In the genomic region with DNA sequence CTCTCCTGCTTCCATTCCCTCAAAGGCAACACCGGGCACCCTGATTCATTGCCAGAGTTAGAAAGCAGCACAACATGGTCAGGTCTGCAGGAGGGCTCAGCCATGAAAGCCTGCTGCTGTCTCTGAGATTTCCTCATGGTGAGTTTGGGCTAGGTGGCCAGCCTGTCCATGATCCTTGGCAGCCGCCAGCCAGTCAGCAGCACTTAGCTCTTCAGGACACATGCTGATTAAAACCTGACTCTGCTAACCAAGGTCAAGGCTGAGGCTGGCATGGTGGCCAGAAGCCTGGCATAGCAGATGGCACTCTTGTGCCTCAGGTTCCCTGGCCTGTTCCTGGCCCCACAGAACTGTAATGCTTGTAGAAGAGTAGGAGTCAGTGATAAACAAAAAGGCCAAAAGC, we compare ENCODE assay signal across 28 mouse cellular contexts.
DNase-seq lines count a peak whose midpoint lies in the region; ATAC-seq and TF ChIP-seq lines count a peak whose summit lies in the region.
"Had no signal": no experiment of that assay in that cellular context is flagged by ENCODE, and none has a peak within 500 bp of the region (broad histone marks: within the 10 kb centered on the region; RNA-seq: fewer than 3 reads in every experiment).

No protein-coding gene starts in this region.

- no peak overlapping the region for H3K27ac ChIP-seq in hindbrain, postnatal 0 days
- H3K27ac ChIP-seq in hindbrain, embryonic 13.5 days = no peak overlapping the region
- H3K27ac ChIP-seq in limb, embryonic 10.5 days = no peak overlapping the region
- H3K27ac ChIP-seq: forebrain, embryonic 13.5 days; heart, embryonic 13.5 days; hindbrain, embryonic 15.5 days; intestine, embryonic 15.5 days; layer of hippocampus, adult 2 months; limb, embryonic 15.5 days; liver, embryonic 13.5 days; midbrain, embryonic 12.5 days; stomach, embryonic 15.5 days had no signal

- DNase-seq in hindbrain, postnatal 0 days (ENCODE audit: low spot score) = no peak
- DNase-seq in cerebellum, adult 11-12 months = peak; percentile 91
- peak; percentile 93 for DNase-seq in cerebellum, adult 9-11 months
- no peak for DNase-seq in gastrocnemius, postnatal 25 days
- DNase-seq in limb, embryonic 10.5 days (ENCODE audit: low spot score) = no peak
- DNase-seq in right cerebral cortex, adult 18-20 months = no peak
- DNase-seq: adrenal gland, postnatal 14 days; gastrocnemius, postnatal 36 days; heart, postnatal 10 days; kidney, adult 2 months; kidney, postnatal 36 days; liver, embryonic 13.5 days; lung, adult 18-20 months; lung, postnatal 4 days; right cerebral cortex, postnatal 14 days; thymus, postnatal 36 days had no signal

- no peak for TF ChIP-seq CTCF in hindbrain, postnatal 0 days (IDR thresholded peaks at IDR 0.05; ENCODE audit: low read depth)

- H3K36me3 ChIP-seq in hindbrain, postnatal 0 days (ENCODE audit: insufficient read depth, low read length) = no peaks in the 10 kb centered on the region
- H3K36me3 ChIP-seq in hindbrain, embryonic 13.5 days = no peaks in the 10 kb centered on the region
- no peaks in the 10 kb centered on the region for H3K36me3 ChIP-seq in limb, embryonic 10.5 days
- H3K36me3 ChIP-seq: heart, embryonic 13.5 days; hindbrain, embryonic 15.5 days; intestine, embryonic 15.5 days; limb, embryonic 15.5 days; liver, embryonic 13.5 days; midbrain, embryonic 12.5 days; stomach, embryonic 15.5 days had no signal

- no peak overlapping the region for H3K4me3 ChIP-seq in hindbrain, postnatal 0 days (ENCODE audit: low read length)
- no peak overlapping the region for H3K4me3 ChIP-seq in hindbrain, embryonic 13.5 days
- H3K4me3 ChIP-seq in limb, embryonic 10.5 days = no peak overlapping the region
- H3K4me3 ChIP-seq: forebrain, embryonic 13.5 days; heart, embryonic 13.5 days; hindbrain, embryonic 15.5 days; intestine, embryonic 15.5 days; layer of hippocampus, adult 2 months; limb, embryonic 15.5 days; liver, embryonic 13.5 days; midbrain, embryonic 12.5 days; stomach, embryonic 15.5 days had no signal

- WGBS in hindbrain, postnatal 0 days = 80% methylated on average over 2 of the region's 2 CpGs
- 88% methylated on average over 2 of the region's 2 CpGs for whole genome bisulfite sequencing in hindbrain, embryonic 13.5 days
- WGBS in limb, embryonic 10.5 days = 85% methylated on average over 2 of the region's 2 CpGs

- no peaks in the 10 kb centered on the region for H3K9me3 ChIP-seq in hindbrain, postnatal 0 days (ENCODE audit: low read length)
- H3K9me3 ChIP-seq in hindbrain, embryonic 13.5 days = no peaks in the 10 kb centered on the region
- no peaks in the 10 kb centered on the region for H3K9me3 ChIP-seq in limb, embryonic 10.5 days (replicated peaks)
- H3K9me3 ChIP-seq: forebrain, embryonic 13.5 days; heart, embryonic 13.5 days; hindbrain, embryonic 15.5 days; intestine, embryonic 15.5 days; limb, embryonic 15.5 days; liver, embryonic 13.5 days; megakaryocyte, embryonic 14.5 days; midbrain, embryonic 12.5 days; stomach, embryonic 15.5 days had no signal

- H3K9ac ChIP-seq in hindbrain, postnatal 0 days (replicated peaks; ENCODE audit: low read length) = no peak overlapping the region
- no peak overlapping the region for H3K9ac ChIP-seq in hindbrain, embryonic 13.5 days
- H3K9ac ChIP-seq: forebrain, embryonic 13.5 days; heart, embryonic 13.5 days; hindbrain, embryonic 15.5 days; intestine, embryonic 15.5 days; limb, embryonic 15.5 days; liver, embryonic 13.5 days; midbrain, embryonic 12.5 days; stomach, embryonic 15.5 days had no signal

- H3K4me1 ChIP-seq in hindbrain, postnatal 0 days (ENCODE audit: insufficient read depth, low read length) = no peaks in the 10 kb centered on the region; the same call in 1 of the 2 replicates
- peaks cover 2% of the 10 kb centered on the region; the same call in 1 of the 2 replicates for H3K4me1 ChIP-seq in hindbrain, embryonic 13.5 days (replicated peaks)
- H3K4me1 ChIP-seq in limb, embryonic 10.5 days = no peaks in the 10 kb centered on the region
- H3K4me1 ChIP-seq: forebrain, embryonic 13.5 days; heart, embryonic 13.5 days; hindbrain, embryonic 15.5 days; intestine, embryonic 15.5 days; limb, embryonic 15.5 days; liver, embryonic 13.5 days; megakaryocyte, embryonic 14.5 days; midbrain, embryonic 12.5 days; stomach, embryonic 15.5 days had no signal

- no peak overlapping the region for H3K4me2 ChIP-seq in hindbrain, postnatal 0 days (ENCODE audit: low read depth, low read length)
- no peak overlapping the region for H3K4me2 ChIP-seq in hindbrain, embryonic 13.5 days
- H3K4me2 ChIP-seq: forebrain, embryonic 13.5 days; heart, embryonic 13.5 days; hindbrain, embryonic 15.5 days; intestine, embryonic 15.5 days; limb, embryonic 15.5 days; liver, embryonic 13.5 days; midbrain, embryonic 12.5 days; stomach, embryonic 15.5 days had no signal

- H3K27me3 ChIP-seq in hindbrain, postnatal 0 days (ENCODE audit: insufficient read depth, low read length) = no peaks in the 10 kb centered on the region
- 0 out of 2 replicates have a peak, but pooled peaks cover 2% of the 10 kb centered on the region for H3K27me3 ChIP-seq in hindbrain, embryonic 13.5 days
- no peaks in the 10 kb centered on the region for H3K27me3 ChIP-seq in limb, embryonic 10.5 days (ENCODE audit: low read depth, poor library complexity, severe bottlenecking)
- H3K27me3 ChIP-seq: forebrain, embryonic 13.5 days; hindbrain, embryonic 15.5 days; intestine, embryonic 15.5 days; limb, embryonic 15.5 days; liver, embryonic 13.5 days; Patski; stomach, embryonic 15.5 days had no signal

- 0 out of 2 replicates have a peak, but pooled peaks have one; percentile 21 for ATAC-seq in hindbrain, postnatal 0 days
- ATAC-seq in hindbrain, embryonic 13.5 days (ENCODE audit: low FRiP score) = no peak
- ATAC-seq: forebrain, embryonic 13.5 days; intestine, embryonic 15.5 days; lung, postnatal 0 days; Patski had no signal

Comparison
In these comparisons a context has a peak if more than half of its experiments do, and no peak if none do; other contexts are left out.
1. DNase-seq: peak in cerebellum, adult 11-12 months (single experiment) and cerebellum, adult 9-11 months (single experiment); none in hindbrain, postnatal 0 days (single experiment), gastrocnemius, postnatal 25 days (single experiment), limb, embryonic 10.5 days (single experiment) and right cerebral cortex, adult 18-20 months (single experiment).